Mouse (Mus musculus): ENCODE measurements around the gene Mlh3.

DNA sequence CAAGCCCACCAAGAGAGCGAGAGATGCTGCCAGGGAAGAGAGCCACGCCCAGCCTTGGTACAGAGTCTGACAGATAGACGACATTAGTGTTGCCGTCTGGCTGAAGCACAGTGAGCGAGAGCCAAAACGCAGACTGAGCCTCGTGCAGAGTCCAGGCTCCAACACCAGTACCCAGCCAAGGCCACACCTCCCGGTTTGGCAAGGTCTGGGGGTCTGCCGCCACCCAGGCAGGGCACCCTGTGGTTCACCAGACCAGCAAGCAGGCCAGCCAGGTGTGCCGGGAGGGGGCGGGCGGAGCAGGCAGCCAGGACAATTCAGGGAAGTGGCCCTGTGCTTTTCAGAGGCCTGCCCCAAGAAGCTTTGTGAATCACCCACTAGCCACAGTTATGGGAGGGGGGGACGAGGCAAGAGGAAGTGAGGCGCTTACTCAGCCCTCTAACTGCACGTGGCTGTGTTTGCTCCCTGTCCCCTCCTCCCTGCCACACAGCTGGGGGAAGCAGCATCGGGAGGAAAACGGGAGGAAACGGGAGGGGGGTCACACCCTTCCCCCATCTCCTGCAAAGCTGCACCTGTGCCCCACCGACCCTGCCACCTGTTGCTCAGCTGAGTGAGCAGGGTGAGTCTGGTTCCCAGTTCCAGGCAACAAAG lies 77.8 kb downstream of the Mlh3 start:
- no peak for TF ChIP-seq CTCF (IDR thresholded peaks at IDR 0.05; ENCODE audit: low read depth, low read length)
- no peak for TF ChIP-seq POLR2A (IDR thresholded peaks at IDR 0.05; ENCODE audit: borderline replicate concordance, low read depth, low read length)
